Mouse (Mus musculus) colon, adult 2 months (tissue): Measurements from ENCODE around the gene Nek4. TPM values are rescaled to one million over a fixed set of nuclear protein-coding genes. Genes with fewer than 3 reads are reported as not detected.

Source experiments
- polyA plus RNA-seq: library from polyadenylated mRNA; depleted of rRNA; stranded (reverse); fragments of >200 nt; gene quantifications from 2 replicates; pipeline ENCODE4 v1.2.3, GENCODE M21; 2012; rRNA removed

Nek4 gene
- polyA plus RNA-seq, result 2.4 and 3.1 TPM in 2 replicates

DNA sequence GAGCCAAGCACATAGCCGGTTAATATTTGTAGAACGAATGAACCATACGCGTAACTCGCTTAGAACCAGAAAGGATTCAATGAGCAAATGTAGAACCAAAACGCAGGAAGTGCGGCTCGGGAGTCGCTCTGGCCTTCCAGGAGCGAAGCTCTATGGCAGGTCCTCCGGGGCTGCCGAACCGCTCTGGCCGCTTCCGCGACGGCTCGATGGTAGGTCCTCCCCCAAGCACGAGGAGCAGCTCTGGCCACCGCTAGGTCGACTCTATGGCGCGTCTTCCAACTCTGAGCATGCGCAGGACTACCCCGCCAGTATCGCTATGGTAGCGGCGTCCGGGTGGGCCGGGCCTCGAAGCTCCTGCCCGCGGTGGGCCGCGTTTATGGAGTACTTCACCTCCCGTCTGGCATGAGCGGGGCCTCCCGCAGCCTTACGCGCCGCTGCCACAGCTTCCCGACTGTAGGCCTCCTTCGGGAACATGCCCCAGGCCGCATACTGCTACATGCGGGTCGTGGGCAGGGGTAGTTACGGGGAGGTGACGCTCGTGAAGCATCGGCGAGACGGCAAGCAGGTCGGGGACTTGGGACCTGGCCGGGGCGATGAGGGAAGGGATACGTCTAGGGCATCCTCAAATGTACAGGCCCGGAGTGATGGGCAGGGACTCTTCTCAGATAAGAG lies at the start of gene Nek4:
Gene Nek4, plus strand, starts transcription at position 224 of the 672 bp plus-strand sequence.

GRCm38 (mm10) chr14:30923375-30924105 lies 27.6 kb upstream of the Nek4 start, which contains the start of gene Itih3:
Gene Itih3, minus strand, starts transcription at chr14:30923760.

DNA sequence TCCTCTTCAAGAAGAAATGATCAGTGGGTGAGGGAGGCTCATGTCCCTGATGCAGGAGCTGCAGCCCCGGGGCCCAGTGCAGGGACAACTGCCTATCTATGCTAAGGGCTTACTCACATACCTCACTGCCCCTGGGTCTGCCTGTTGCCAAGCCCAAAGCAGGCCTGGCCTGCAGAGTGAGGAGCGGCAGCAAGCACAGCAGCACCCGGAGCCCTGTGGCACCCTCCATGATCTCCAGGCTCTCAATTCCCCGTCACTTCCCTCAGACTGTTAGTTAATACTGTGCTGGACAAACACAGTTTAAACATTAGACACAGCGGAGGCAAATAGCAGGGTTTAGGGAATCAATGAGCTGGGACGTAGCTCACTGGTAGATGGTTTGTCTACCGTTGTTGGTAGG lies 8.1 kb upstream of the Nek4 start, which contains the start of gene Itih1:
Gene Itih1, minus strand, starts transcription at position 252 of the 400 bp plus-strand sequence.

GRCm38 (mm10) chr14:31001307-31002205 lies 50.4 kb downstream of the Nek4 start, which contains the start of the genes Glt8d1 and Spcs1:
Gene Glt8d1, plus strand, starts transcription at chr14:31001400.
Gene Spcs1, minus strand, starts transcription at chr14:31001672.

GRCm38 (mm10) chr14:31018860-31019291 lies 67.7 kb downstream of the Nek4 start, which contains the start of the genes Pbrm1 and Gnl3:
Gene Pbrm1, plus strand, starts transcription at chr14:31019138.
Gene Gnl3, minus strand, starts transcription at chr14:31019152.

Other genes with a start within 250 kb of the Nek4 start
- 0.70 and 0.90 TPM in 2 replicates for gene Sfmbt1, start 236.5 kb upstream of the Nek4 start, polyA plus RNA-seq
- 24.0 and 38.1 TPM in 2 replicates for gene Tmem110, start 125.8 kb upstream of the Nek4 start, polyA plus RNA-seq
- 78.7 and 81.0 TPM in 2 replicates for gene Mustn1, start 72.2 kb upstream of the Nek4 start, polyA plus RNA-seq
- 0.60 TPM in 1 of 2 replicates, not detected in the other for gene Itih4, start 64.9 kb upstream of the Nek4 start, polyA plus RNA-seq
- gene Itih3, start 27.6 kb upstream of the Nek4 start, polyA plus RNA-seq, result 0.21 and 1.00 TPM in 2 replicates
- gene Itih1, start 8.1 kb upstream of the Nek4 start, polyA plus RNA-seq, result 0.05 TPM in 1 of 2 replicates, not detected in the other
- 7.9 and 9.6 TPM in 2 replicates for gene Glt8d1, start 50.0 kb downstream of the Nek4 start, polyA plus RNA-seq
- 62.1 and 85.8 TPM in 2 replicates for gene Spcs1, start 50.3 kb downstream of the Nek4 start, polyA plus RNA-seq
- gene Pbrm1, start 67.8 kb downstream of the Nek4 start, polyA plus RNA-seq, result 9.8 and 13.3 TPM in 2 replicates
- 5.5 and 9.0 TPM in 2 replicates for gene Gnl3, start 67.8 kb downstream of the Nek4 start, polyA plus RNA-seq
- 36.4 and 39.8 TPM in 2 replicates for gene Smim4, start 177.6 kb downstream of the Nek4 start, polyA plus RNA-seq
- gene Nt5dc2, start 179.7 kb downstream of the Nek4 start, polyA plus RNA-seq, result 25.4 and 26.3 TPM in 2 replicates
- gene Stab1, start 217.3 kb downstream of the Nek4 start, polyA plus RNA-seq, result 70.5 and 89.2 TPM in 2 replicates